Mouse (Mus musculus) embryonic facial prominence, embryonic 15.5 days (tissue): Measurements from ENCODE around the gene Tyro3. TPM values are rescaled to one million over a fixed set of nuclear protein-coding genes. Genes with fewer than 3 reads are reported as not detected.

Experiments used
- ATAC-seq: fragments of 200-750 bp; cut with Nextera tagmentation; 2 replicates; pipeline ENCODE4 v1.8.0; 2017; ENCODE audit warnings: low read depth, moderate TSS enrichment; ENCODE audit not compliant: insufficient number of reproducible peaks, low FRiP score, low TSS enrichment
- H3K27ac ChIP-seq: fragments of 300-500 bp; sonication (generic); replicated peaks from 2 replicates; pipeline ENCODE4 v1.5.1; 2015; ENCODE audit warnings: mild to moderate bottlenecking, inconsistent platforms
- H3K27me3 ChIP-seq: fragments of 300-500 bp; sonication (generic); 2 replicates; pipeline ENCODE4 v1.6.1; 2015; ENCODE audit warnings: inconsistent platforms
- H3K36me3 ChIP-seq: fragments of 300-500 bp; sonication (generic); 2 replicates; pipeline ENCODE4 v1.6.1; 2015; ENCODE audit warnings: mild to moderate bottlenecking, inconsistent platforms
- H3K4me1 ChIP-seq: fragments of 300-500 bp; sonication (generic); 2 replicates; pipeline ENCODE4 v1.6.1; 2015; ENCODE audit warnings: inconsistent platforms
- H3K4me2 ChIP-seq: fragments of 300-500 bp; sonication (generic); replicated peaks from 2 replicates; pipeline ENCODE4 v1.6.1; 2015; ENCODE audit warnings: mild to moderate bottlenecking, inconsistent platforms
- H3K4me3 ChIP-seq: fragments of 300-500 bp; sonication (generic); replicated peaks from 2 replicates; pipeline ENCODE4 v1.5.1; 2015; ENCODE audit warnings: mild to moderate bottlenecking, inconsistent platforms
- H3K9ac ChIP-seq: fragments of 300-500 bp; sonication (generic); 2 replicates; pipeline ENCODE4 v1.6.1; 2015; ENCODE audit warnings: inconsistent platforms
- H3K9me3 ChIP-seq: fragments of 300-500 bp; sonication (generic); replicated peaks from 2 replicates; pipeline ENCODE4 v1.6.1; 2016; ENCODE audit warnings: inconsistent platforms
- WGBS: fragments of 180-500 bp; shearing (Covaris S2); methylation state at CpG from one replicate; pipeline ENCODE4 v1.1.7; 2015; 5-methylcytosine and 5-hydroxymethylcytosine counted together
- polyA plus RNA-seq: library from polyadenylated mRNA; unstranded; fragments of >200 nt; fragmentation: Nextera tagmentation; extraction: Ambion mirVana; gene quantifications from 2 replicates; pipeline ENCODE4 v1.2.1, GENCODE M21; 2015

Tyro3 gene
- polyA plus RNA-seq, 1 experiment from 2014 or later = 31.8 TPM

- no peak for ATAC-seq
- Histone ChIP-seq H3K27ac (no peak overlapping the region), H3K4me1 (no peaks in the 10 kb centered on the region), H3K4me2 (no peak overlapping the region), H3K9me3 (no peaks in the 10 kb centered on the region), H3K36me3 (no peaks in the 10 kb centered on the region), H3K27me3 (no peaks in the 10 kb centered on the region), H3K4me3 (no peak overlapping the region), H3K9ac (no peak overlapping the region)
- whole genome bisulfite sequencing = 77% methylated on average over 4 of the region's 4 CpGs
Observed at GRCm38 (mm10) chr2:119834231-119834630, 36.7 kb downstream of the Tyro3 start.

DNA sequence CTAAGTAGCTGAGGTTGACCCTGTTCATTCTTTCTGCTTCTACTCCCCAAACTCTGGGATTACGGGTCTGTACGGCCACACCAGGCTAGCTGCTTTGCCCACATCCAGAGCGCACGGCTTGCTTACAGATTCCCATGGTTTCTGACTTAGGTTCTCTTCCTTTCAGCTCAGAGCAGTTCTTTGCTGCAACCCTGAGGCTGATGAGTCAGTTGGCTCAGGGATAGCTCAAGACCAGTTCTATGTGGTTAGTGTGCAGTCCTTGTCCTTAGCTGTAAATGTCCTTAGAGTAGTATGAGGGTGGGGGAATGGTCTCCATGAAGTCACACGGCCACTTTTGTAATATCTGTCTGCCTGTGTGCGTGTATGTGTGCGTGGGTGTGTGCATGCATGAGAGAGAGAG lies 40.1 kb downstream of the Tyro3 start:
- H3K27me3 ChIP-seq = no peaks in the 10 kb centered on the region
- no peak overlapping the region for H3K4me2 ChIP-seq
- ATAC-seq = no peak
- H3K9me3 ChIP-seq = no peaks in the 10 kb centered on the region
- WGBS = 91% methylated on average over 7 of the region's 7 CpGs
- no peak overlapping the region for H3K4me3 ChIP-seq
- no peaks in the 10 kb centered on the region for H3K4me1 ChIP-seq
- H3K9ac ChIP-seq = no peak overlapping the region
- no peak overlapping the region for H3K27ac ChIP-seq
- H3K36me3 ChIP-seq = no peaks in the 10 kb centered on the region

GRCm38 (mm10) chr2:119838363-119839156 lies 41.0 kb downstream of the Tyro3 start:
- no peaks in the 10 kb centered on the region for H3K4me1 ChIP-seq
- 78% methylated on average over 11 of the region's 11 CpGs for WGBS
- no peaks in the 10 kb centered on the region for H3K27me3 ChIP-seq
- no peaks in the 10 kb centered on the region for H3K9me3 ChIP-seq
- no peak overlapping the region for H3K9ac ChIP-seq
- no peaks in the 10 kb centered on the region for H3K36me3 ChIP-seq
- no peak overlapping the region for H3K4me3 ChIP-seq
- ATAC-seq = no peak
- no peak overlapping the region for H3K27ac ChIP-seq
- H3K4me2 ChIP-seq = no peak overlapping the region

- ATAC-seq = no peak
- H3K27ac ChIP-seq = no peak overlapping the region
- no peaks in the 10 kb centered on the region for H3K36me3 ChIP-seq
- H3K4me2 ChIP-seq = no peak overlapping the region
- H3K27me3 ChIP-seq = no peaks in the 10 kb centered on the region
- no peak overlapping the region for H3K4me3 ChIP-seq
- H3K9me3 ChIP-seq = no peaks in the 10 kb centered on the region
- H3K9ac ChIP-seq = no peak overlapping the region
- H3K4me1 ChIP-seq = no peaks in the 10 kb centered on the region
Observed at GRCm38 (mm10) chr2:119840008-119840407, 42.5 kb downstream of the Tyro3 start.

DNA sequence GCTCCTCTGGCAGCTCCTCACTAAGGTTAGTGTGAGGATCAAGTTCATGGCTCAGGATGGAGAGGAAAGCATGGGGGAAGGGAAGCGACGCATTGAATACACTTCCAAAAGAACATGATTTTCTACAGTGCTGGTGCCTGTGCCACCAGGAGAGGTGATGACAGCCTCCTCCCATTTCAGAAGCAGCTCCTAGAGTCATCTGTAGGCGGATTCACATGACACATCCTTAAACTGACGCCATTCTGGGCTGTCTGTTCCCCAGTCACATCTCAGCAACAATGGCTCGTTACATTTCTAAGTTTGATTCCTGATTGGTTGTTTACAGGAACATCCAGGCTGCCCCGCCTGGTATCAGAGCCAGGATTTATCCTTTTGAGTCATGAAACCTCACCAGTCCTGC lies 44.5 kb downstream of the Tyro3 start:
- no peaks in the 10 kb centered on the region for H3K27me3 ChIP-seq
- no peak for ATAC-seq
- H3K4me2 ChIP-seq = no peak overlapping the region
- no peak overlapping the region for H3K27ac ChIP-seq
- no peaks in the 10 kb centered on the region for H3K4me1 ChIP-seq
- no peak overlapping the region for H3K9ac ChIP-seq
- no peak overlapping the region for H3K4me3 ChIP-seq
- no peaks in the 10 kb centered on the region for H3K9me3 ChIP-seq
- H3K36me3 ChIP-seq = no peaks in the 10 kb centered on the region
- WGBS = 58% methylated on average over 6 of the region's 6 CpGs

DNA sequence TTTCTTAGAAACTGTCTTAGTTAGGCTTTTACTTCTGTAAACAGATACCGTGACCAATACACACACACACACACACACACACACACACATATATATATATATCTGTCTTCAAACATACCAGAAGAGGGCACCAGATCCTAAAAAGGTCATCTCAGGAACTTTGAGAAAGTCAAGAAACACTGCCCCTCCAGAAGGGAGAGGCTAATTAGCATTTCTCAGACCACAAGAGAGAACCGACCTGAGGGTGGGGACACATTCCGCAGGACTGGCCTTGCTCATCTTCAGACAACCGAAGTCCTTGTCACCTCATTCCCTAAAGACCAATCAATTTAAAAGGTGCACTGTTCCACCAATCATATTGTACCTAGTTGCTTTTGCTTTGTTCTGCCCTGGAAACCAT lies 46.0 kb downstream of the Tyro3 start:
- H3K27me3 ChIP-seq = no peaks in the 10 kb centered on the region
- no peaks in the 10 kb centered on the region for H3K4me1 ChIP-seq
- no peak overlapping the region for H3K9ac ChIP-seq
- no peaks in the 10 kb centered on the region for H3K36me3 ChIP-seq
- WGBS = 85% methylated on average over 4 of the region's 4 CpGs
- no peak overlapping the region for H3K4me3 ChIP-seq
- H3K9me3 ChIP-seq = no peaks in the 10 kb centered on the region
- H3K27ac ChIP-seq = no peak overlapping the region
- ATAC-seq = no peak
- no peak overlapping the region for H3K4me2 ChIP-seq

- ATAC-seq = no peak
- H3K4me2 ChIP-seq = no peak overlapping the region
Observed at GRCm38 (mm10) chr2:119845882-119846546, 48.5 kb downstream of the Tyro3 start.

GRCm38 (mm10) chr2:119846929-119847328 lies 49.4 kb downstream of the Tyro3 start:
- Histone ChIP-seq H3K4me1 (no peaks in the 10 kb centered on the region), H3K4me3 (no peak overlapping the region), H3K4me2 (no peak overlapping the region), H3K9ac (no peak overlapping the region), H3K27me3 (no peaks in the 10 kb centered on the region), H3K9me3 (no peaks in the 10 kb centered on the region), H3K27ac (no peak overlapping the region), H3K36me3 (no peaks in the 10 kb centered on the region)
- no peak for ATAC-seq
- WGBS = 82% methylated on average over 4 of the region's 4 CpGs

More at GRCm38 (mm10) chr2:119845882-119846546, 48.5 kb downstream of the Tyro3 start:
- H3K9ac ChIP-seq = no peak overlapping the region
- H3K4me1 ChIP-seq = no peaks in the 10 kb centered on the region
- H3K36me3 ChIP-seq = no peaks in the 10 kb centered on the region
- H3K4me3 ChIP-seq = no peak overlapping the region
- H3K27me3 ChIP-seq = no peaks in the 10 kb centered on the region
- 71% methylated on average over 2 of the region's 2 CpGs for WGBS
- no peak overlapping the region for H3K27ac ChIP-seq
- H3K9me3 ChIP-seq = no peaks in the 10 kb centered on the region

GRCm38 (mm10) chr2:119853811-119854210 lies 56.3 kb downstream of the Tyro3 start:
- no peak overlapping the region for H3K4me2 ChIP-seq
- H3K4me1 ChIP-seq = no peaks in the 10 kb centered on the region
- no peaks in the 10 kb centered on the region for H3K27me3 ChIP-seq
- H3K27ac ChIP-seq = no peak overlapping the region
- no peaks in the 10 kb centered on the region for H3K36me3 ChIP-seq
- ATAC-seq = no peak
- H3K9me3 ChIP-seq = no peaks in the 10 kb centered on the region
- 84% methylated on average over 4 of the region's 4 CpGs for WGBS
- no peak overlapping the region for H3K9ac ChIP-seq
- H3K4me3 ChIP-seq = no peak overlapping the region

- Histone ChIP-seq H3K27ac (no peak overlapping the region), H3K4me1 (no peaks in the 10 kb centered on the region), H3K27me3 (no peaks in the 10 kb centered on the region), H3K4me2 (no peak overlapping the region), H3K4me3 (no peak overlapping the region), H3K9ac (no peak overlapping the region), H3K36me3 (no peaks in the 10 kb centered on the region), H3K9me3 (no peaks in the 10 kb centered on the region)
- WGBS = 67% methylated on average over 6 of the region's 6 CpGs
- ATAC-seq = no peak
Observed at GRCm38 (mm10) chr2:119855310-119855850, 57.8 kb downstream of the Tyro3 start.

DNA sequence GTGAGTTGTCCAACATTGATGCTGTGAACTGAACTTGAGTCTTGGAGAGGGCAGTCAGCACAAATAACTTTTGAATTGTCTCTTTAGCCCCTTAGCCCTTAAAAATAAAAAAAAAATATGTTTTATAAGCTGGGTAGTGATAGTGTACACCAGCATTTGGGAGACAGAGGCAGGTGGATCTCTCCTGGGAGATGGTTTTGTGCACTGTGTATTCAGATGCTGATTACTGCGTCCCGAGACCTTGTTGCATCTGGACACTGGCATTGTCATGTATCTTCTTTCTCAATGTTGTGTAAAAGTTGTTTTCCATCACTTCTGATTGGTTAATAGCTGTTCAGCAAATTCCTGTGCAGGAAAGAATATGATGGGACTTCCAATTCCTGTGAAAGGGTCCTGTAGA lies 59.8 kb downstream of the Tyro3 start:
- Histone ChIP-seq H3K4me1 (no peaks in the 10 kb centered on the region), H3K9ac (no peak overlapping the region), H3K27ac (no peak overlapping the region), H3K4me3 (no peak overlapping the region), H3K36me3 (no peaks in the 10 kb centered on the region), H3K9me3 (no peaks in the 10 kb centered on the region), H3K27me3 (no peaks in the 10 kb centered on the region), H3K4me2 (no peak overlapping the region)
- WGBS = 88% methylated on average over 2 of the region's 2 CpGs
- no peak for ATAC-seq
